Mouse (Mus musculus) gastrocnemius, postnatal 4 days (tissue): Measurements from ENCODE around the gene Opcml. TPM values are rescaled to one million over a fixed set of nuclear protein-coding genes. Genes with fewer than 3 reads are reported as not detected.

Experiments used
- DNase-seq, 2 experiments: peaks; one replicate each; pipeline ENCODE4 v3.0.0; 2021 to 2022; ENCODE audit warnings: low spot score in 2 of 2, mixed read lengths in 2 of 2
- total RNA-seq, 2 experiments: library from RNA; stranded (reverse); gene quantifications; 2 replicates each; pipeline ENCODE4 v1.2.3; 2021

The Opcml gene
- total RNA-seq, 2 experiments from 2014 or later: 5.1 to 6.0 TPM

GRCm38 (mm10) chr9:28153748-28154147 is 363.2 kb downstream of the Opcml start:
- no peak for DNase-seq

- no peak for DNase-seq
Measured at GRCm38 (mm10) chr9:28157092-28157491, 366.5 kb downstream of the Opcml start.

DNA sequence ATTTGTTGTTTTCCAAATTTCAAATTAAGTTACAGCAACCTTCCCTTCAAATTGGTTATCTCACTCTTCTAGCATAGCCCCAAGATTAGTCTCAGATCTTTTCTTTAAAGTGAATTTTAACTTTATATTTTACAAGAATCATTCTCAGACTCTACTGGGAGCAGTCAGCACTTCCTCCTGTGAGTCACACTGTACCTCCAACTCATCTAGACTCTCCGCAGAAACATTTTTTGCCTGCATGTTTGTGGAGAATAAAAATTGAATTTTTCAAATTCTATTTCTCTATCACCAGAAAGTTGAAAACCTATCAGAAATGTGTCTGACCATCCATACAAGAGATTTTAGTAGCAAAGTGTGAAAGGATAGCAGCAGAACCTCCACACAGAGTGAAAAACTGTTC is 370.4 kb downstream of the Opcml start:
- no peak for DNase-seq

- no peak for DNase-seq
Measured at GRCm38 (mm10) chr9:28163946-28164345, 373.4 kb downstream of the Opcml start.

DNA sequence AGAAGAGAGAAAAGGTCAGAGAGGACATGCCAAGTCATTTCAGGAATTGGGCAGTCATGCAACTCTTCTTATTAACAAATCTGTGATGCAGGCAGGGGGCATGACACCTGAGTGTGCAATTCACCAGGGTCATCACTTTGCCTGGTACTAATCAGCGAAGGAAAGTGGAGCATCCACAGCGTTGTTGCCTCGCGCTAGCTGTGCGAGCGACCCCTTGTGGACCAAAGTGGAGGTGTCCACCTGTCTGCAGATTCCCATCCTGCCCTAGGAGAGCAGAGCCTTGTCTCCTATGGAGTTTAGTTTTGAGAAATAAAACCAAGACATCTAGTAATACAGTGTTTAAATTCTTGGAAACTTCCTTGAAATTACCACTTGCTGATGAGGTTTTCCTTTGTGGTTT is 381.3 kb downstream of the Opcml start:
- DNase-seq: peak in 1 of 2 experiments; percentile 32

DNA sequence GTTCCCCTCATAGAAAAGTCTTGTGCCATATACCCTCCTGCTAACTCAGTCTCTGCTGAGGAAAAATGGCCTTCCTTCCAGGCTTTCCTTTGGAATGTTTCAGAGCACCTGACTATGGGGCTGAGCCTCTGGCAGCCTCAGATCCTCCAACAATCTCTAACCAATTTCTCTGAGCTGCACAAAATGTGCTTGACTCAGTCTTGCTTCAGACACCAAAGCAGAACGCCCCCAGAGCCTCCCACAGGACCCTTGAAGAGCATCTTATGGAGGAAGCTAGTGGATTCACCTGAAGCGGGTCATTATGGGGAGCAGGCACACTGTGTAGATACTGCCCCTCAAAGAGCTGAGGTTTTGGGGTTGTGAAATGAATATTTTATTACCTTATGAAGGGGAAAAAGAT is 386.5 kb downstream of the Opcml start:
- no peak for DNase-seq

- no peak for DNase-seq
Measured at GRCm38 (mm10) chr9:28178123-28178887, 387.7 kb downstream of the Opcml start.

DNA sequence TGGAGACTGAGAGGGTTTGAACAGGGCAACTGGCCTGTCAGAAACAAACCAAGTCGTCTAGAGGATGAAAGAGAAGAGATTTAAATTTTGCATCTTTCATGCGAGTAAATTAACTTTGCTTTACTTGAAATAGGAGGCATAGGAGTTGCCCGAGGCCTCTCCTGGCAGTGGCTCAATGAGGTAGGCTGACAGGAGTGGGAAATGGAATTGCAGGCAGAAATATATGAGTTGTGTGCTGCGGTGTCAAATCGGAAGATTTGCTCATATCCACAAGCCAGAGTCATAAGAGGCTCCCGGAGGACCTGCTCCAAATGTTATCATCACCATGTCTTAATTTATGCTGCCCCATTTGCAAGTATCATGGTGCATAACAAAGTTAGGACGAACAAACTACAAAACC is 391.3 kb downstream of the Opcml start:
- no peak for DNase-seq

DNA sequence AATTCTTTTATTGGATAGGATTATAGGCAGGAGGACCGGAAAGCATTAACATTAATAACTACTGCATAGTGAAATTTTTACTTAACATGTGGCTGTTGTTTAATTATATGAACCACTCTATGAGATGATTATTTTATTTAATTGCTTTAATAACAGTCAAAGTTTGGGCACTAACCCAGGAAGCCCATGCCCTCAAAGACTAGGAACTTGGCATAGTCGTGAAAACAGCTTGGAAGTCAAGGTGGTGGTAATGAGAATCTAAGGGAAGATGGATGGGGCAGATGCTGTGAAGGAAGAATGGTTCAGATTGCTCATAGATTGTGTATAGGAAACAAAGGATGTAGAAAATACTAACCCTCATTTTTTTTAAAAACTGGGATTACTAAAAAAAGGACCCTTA is 399.7 kb downstream of the Opcml start:
- no peak for DNase-seq

DNA sequence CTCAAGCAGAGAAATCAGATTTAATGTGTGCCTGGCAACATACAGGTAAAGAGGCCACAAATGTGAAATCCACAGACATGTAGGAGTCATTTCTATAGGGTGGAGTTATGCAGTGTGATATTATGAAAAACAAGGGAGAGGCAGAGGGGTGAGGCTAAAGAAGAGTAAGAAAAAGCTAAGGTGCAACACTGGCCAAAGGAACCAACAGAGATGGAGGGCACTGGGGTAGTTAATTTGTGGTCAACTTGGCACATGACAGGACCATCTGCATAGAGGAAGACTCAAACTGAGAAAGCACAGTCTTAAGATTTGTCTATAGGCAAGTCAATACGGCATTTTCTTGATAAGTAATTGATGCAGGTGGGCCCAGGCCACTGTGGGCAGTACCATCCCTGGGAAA is 400.2 kb downstream of the Opcml start:
- DNase-seq: no peak

- no peak for DNase-seq
Measured at GRCm38 (mm10) chr9:28196550-28196949, 406.0 kb downstream of the Opcml start.

- DNase-seq: no peak
Measured at GRCm38 (mm10) chr9:28197061-28197460, 406.5 kb downstream of the Opcml start.

DNA sequence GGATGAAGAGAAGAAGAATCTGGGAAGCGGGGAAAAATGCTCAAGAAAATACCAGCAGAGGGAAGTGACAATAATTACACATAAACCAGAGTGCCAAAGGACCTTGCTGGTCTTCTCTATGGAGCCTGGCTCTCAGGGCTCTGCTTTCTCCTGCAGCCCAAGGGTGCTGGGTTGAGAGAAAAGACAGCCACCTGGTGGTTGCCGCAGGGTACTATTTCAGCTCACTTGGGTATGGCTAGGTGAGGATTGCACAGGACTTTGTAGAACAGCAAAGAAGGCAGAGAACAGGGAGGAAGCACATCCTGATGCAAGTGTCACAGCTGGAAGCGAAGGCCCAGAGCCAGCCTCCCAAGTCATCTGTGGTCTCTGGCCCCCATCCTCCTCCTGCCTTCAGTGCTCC is 407.1 kb downstream of the Opcml start:
- DNase-seq: peak in 1 of 2 experiments; percentile 17

DNA sequence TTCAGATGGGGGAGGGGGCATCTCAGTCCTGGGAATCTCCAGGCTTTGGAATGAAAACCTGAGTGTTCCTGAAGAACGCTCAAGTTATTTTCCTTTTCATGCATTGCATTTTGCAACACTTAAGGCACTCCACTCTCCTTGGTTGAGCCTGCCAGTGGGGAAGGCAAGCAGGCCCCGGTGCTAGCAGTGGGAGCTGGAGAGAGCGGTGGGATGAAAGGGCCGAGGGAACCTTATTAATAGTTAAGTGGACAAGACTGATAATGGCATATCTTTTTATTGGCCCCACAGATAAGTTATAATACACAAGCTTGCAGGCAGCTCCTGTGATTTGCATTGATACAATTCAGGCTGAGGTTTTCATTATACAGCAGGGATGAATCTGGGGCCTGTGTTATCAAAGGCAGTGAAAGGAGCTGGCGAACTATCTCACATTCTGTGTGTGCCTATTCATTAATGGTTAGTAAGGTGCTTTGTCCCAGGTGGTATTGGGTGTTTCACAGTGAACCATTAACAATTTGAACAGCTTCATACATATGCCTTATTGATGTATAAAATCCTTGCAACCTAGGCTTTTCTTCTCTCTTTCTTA is 407.6 kb downstream of the Opcml start:
- DNase-seq: no peak

DNA sequence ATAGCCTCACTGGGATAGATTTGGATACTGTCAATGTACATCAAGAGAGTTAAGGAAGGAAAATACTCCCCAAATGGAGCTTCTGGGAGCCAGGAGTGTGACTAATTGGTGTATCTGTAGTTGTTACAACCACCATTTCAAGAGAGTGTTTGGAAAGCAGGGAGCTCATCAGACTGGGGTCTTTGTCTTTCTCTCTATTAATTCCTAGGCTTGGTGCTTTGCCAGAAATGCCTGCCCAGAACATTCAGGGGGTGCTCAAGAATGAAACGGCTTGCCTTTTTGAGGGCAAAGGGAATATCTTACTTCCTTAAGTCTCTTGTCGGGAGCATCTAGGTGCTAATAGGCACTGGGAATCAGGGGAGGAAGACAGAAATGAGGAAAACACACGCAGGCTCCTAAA is 416.9 kb downstream of the Opcml start:
- no peak for DNase-seq

GRCm38 (mm10) chr9:28208696-28209095 is 418.1 kb downstream of the Opcml start:
- DNase-seq: no peak

DNA sequence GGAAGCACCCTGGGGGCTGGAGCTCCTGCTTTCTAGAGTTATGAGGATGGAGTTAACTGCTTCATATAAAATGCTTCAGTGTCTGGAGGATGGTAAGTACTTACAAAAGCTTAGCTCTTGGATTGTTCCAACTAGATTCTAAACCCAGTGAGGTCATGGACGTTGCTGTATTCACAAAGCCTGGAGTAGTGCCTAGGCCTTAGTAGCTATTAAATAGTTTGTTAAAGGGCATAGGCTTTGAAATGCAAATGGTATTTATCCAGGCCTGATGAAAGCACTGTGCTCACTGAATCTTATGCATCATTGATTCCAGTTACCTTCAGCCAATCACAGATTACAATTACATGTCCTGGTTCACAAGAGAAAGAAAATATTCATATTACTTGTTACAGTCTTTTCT is 421.3 kb downstream of the Opcml start:
- no peak for DNase-seq

DNA sequence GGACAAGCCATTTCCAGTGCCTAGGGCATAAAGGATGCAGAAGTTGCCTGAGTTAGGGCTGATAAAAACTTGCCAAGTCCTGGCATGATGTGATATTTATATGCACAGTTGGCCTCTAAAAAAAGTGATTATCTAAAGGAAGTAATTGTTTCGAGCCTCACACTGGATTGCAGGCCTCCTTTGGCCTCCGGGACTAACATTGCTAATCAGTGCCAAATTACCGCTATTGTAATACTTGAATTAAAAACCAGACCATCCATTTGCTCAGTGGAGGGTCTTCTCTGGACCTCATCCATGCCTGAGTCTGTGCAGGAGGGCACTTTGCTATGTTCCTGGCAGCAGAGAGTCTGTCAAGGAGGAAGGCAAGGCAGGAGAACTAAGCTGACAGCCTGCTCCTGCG is 423.3 kb downstream of the Opcml start:
- no peak for DNase-seq

- DNase-seq: no peak
Measured at GRCm38 (mm10) chr9:28218026-28218646, 427.6 kb downstream of the Opcml start.

GRCm38 (mm10) chr9:28222726-28223125 is 432.2 kb downstream of the Opcml start:
- DNase-seq: no peak

DNA sequence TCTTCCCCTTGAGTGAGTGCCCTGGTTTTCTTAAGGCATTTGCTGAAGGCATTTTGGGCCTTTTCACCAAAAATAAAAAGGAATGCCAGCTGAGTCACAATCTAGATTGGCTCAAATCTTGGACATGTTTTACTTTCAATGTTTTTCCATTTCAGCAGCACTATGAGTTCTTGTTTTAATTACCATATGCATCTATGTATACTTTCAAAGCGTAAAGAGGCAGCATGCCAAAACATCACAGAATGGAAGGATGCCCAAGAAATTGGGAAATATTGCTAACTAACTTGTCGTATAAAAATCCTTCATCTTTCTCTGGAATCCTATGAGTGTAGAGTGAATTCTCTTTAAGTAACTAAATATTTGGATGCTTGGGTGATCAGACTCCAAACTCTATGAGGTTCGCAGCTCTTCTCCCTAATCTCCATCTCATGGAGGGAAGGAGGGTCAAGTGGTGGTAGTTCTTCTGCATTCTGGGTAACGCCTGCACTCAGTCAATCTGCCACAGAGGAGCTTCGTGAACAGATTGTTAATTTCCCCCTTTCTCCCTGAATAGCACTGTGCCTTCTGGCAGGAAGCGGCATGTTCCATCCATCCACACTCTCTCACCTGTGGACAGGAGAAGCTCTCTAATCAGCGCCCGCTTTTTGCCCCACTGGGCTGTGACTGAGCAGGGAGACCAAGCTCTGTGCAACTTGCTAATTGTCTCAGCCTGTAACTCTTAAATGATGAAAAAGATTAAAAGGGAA is 435.4 kb downstream of the Opcml start:
- no peak for DNase-seq

- DNase-seq: no peak
Measured at GRCm38 (mm10) chr9:28226570-28226951, 436.0 kb downstream of the Opcml start.
